Mouse (Mus musculus): ENCODE results near the gene Myh15. TPM values are rescaled to one million over a fixed set of nuclear protein-coding genes. Genes with fewer than 3 reads are reported as not detected.

Gene Myh15
- under 1 TPM; 0.44 to 0.77 (median 0.61) TPM for total RNA-seq (2022)

DNA sequence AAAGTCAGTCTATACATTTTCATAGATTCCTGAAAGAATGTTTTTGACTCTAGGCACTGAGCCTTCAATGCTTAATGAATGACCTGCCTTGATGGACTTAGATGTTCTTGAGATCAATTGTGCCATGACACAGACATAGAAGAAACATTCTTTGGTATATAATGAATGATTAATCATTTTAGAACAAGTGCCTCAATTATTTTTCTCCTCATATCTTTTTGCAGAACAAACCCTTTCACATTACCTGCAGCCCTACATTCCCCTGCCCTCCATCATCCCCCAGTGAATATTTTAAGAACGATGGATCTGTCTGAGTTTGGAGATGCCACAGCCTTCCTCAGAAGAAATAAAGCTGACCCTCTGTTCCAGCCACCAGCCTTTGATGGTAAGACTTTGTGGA, at the start of gene Myh15:
Gene Myh15 (plus strand): TSS at position 301 of the 400 bp plus-strand sequence.
- DNase-seq (ENCODE audit: low spot score in 2 of 2) = no peak

DNA sequence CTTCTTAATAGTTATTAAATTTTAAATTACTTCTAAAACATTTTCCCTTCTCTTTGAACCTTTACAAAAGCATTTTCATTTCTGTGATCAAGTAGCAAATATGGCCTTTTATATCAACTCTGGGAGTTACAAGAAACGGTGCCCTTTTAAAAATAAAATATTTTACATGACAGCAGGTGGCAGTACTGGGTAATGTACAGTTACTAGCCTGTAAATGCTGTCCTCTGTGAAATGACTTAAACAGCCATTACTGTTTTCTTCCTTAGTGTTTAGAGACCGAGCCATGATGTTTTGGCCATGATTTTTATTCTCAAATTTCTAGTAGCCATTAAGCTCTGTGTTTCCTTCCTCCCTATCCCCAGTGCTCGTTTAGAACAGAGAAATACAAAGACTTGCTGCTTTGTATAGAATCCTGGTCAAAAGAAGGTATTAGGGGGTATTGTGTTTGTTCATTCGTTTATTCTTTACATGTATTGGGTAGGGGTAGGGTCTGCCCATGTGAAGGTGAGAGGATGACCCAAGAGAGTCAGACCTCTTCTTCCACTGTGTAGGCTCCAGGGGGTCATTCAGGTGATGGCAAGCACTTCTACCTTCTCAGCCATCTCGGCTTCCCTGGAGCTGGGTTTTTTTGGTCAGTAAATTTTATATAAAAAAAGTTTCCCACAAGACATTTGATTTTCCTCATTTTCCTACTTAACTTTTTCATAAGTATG, 40.5 kb upstream of the Myh15 start:
- DNase-seq (ENCODE audit: low spot score in 2 of 2) = no peak

DNA sequence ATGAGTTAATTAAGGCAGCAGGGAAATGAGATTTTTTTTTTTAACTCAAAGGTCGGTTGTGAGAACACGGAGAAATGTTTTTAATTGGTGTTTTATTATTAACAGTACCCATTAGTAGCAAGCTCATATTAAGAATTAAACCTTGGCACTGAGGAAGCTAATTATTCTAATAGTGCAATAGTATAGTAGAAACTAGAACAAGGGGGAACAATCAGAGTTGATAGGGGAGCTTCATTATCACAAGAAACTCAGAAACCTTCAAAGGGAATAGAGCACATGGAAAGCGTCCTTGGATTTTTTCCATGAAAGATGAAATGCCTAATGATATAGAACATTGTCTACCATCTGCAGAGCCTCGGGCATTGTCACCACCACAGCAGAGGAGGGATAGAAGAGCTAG, 21.4 kb upstream of the Myh15 start:
- DNase-seq (ENCODE audit: low spot score in 2 of 2) = no peak

DNA sequence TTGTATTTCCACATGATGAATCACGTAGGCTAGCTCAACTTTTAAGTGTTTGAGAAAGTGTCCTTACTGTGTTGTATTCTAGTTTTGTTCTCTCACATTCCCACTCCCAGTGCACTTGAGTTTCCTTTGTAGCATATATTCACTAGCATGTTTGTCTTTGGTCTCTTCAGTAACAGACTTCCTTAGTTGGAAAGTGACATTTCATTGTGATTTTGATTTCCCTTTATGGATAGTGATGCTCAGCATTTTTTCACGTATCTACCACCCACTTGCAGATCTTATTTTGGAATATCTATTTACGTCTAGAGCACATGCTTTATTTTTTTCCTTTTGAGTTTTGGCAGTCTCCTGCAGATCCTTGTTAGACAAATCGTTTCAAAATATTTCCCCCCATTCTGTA, 19.5 kb upstream of the Myh15 start:
- no peak for DNase-seq (ENCODE audit: low spot score in 2 of 2)

DNA sequence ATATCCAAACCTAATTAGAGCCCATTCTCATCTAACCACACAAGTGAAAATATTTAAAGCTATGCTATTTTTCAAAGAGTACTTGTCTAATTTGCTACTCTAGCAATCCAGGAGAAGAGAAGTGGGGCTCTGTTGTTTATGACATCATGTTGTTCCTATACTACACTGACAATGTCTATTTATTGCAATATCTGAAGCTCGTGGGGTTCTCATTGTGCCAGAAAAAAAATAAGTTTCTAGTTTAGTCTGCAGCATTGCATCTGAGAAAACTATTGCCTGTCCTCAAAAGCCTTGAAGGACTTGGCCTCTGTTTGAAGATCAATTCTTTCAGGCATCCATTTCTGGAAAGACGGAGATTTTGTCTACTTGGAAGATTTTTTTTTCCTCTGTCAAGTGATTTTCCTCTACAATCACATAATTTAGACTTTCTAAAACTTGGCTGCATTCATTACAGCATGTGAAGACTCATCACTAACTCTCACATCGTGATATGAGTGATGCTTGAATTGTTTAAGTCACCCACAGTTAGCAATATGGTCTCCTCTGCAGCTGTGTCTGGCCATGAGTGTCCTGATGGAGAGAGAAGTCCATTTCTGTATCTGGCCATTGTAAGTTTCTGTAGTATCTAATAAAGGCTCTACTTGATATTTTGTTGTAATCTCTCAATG, 16.6 kb upstream of the Myh15 start:
- no peak for DNase-seq (ENCODE audit: low spot score in 2 of 2)

DNA sequence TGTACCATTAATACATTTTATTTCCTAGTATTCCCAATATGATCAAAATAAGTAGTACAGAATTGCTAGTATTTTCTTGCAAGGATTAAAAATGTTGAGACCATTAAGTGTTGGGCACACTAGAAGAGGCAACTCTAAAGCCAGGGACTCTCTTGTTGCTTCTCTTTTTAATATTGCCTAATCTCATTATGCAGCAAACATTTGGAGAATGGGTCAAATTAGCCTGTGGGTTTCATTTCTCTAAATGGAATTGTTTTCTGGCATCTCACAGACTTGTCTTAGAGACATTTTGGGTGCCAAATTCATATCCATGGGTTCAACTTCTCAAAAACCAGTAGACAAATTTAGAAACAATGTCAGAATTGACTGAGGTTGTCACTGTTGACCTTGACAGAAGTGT, 8.1 kb upstream of the Myh15 start:
- DNase-seq (ENCODE audit: low spot score in 2 of 2) = no peak

DNA sequence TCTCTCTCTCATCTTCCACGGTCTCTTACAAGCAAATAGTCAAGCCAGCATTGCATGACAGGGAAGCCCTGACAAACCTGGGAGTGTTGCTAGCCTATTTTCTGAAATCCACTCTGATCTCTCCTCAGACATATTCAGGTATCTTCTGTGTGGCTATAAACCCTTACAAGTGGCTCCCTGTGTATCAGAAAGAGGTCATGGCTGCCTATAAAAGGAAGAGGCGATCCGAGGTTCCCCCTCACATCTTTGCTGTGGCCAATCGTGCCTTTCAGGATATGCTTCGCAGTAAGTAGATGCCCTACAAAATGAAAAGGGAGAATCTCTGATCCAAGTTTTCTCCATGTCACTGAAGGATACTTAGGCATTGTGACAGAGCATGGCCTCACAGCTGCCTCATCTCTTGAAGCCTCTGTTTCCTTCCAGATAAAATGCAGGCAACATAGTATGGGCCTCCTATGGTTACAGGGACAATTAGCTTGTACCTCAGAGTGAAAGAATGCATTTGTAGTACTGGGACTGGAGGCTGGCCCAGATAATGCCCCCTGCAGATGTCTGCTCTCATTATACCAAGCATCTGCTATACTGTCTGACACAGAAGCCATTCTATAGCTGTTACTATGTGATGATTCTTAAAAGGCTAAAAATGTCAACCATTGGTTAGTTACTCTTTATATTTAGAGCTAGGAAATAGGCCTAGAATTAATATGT, 12.1 kb downstream of the Myh15 start:
- DNase-seq (ENCODE audit: low spot score in 2 of 2) = no peak

DNA sequence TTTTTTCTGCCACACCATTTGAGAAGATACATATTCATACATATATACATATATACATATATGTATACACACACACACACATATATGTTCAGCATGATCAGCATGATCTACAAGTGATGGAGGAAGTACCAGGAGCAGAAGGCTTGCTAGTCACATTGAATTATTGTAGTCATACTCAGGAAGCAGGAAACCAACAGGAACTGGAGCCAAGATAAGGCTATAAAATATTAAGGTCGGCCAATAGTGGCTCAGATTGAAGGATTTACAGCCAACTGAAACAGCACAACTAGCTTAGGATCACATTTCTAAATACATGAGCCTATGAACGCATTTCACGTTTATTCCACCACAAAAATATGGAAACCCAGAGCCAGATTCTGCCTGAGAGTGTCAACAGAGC, 14.0 kb downstream of the Myh15 start:
- no peak for DNase-seq (ENCODE audit: low spot score in 2 of 2)

DNA sequence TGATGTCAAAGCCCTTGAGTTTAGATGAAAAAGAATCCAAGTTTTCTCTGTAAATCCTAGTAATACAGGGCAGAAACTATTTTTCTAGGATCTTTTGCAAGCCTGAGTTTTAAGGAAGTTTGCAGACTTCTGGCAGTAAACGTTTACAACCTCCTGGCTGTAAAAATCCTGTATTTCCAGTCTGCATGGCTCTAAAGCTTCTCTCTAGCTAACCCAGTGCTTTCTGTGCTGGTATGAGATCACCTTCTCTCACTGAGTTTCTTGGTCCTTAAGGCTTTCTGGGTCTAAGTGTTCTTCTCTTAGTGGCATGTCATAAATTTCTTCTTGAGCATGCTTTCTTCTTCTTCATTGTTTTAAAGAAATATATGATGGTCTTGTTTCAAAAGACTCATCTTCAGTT, 70.7 kb downstream of the Myh15 start:
- no peak for DNase-seq (ENCODE audit: low spot score in 2 of 2)

DNA sequence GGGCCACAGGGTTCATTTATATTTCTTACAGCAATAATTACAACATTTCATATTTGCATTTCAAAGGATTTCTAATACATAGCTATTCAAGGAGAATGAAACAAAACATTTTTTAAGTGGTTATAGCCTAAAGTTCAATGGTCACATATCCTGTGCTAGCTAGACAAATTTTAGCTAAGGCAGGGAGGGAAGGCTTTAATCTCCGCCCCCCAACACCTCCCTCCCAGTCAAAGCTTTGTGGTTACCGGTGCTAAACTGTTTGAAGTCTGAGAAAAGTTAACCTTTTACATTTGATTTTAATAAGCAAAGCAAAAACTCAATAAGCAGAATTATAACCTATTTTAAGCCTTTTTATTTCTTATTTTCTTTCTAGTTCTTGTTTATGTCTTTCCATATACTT, 98.9 kb downstream of the Myh15 start:
- no peak for DNase-seq (ENCODE audit: low spot score in 2 of 2)

DNA sequence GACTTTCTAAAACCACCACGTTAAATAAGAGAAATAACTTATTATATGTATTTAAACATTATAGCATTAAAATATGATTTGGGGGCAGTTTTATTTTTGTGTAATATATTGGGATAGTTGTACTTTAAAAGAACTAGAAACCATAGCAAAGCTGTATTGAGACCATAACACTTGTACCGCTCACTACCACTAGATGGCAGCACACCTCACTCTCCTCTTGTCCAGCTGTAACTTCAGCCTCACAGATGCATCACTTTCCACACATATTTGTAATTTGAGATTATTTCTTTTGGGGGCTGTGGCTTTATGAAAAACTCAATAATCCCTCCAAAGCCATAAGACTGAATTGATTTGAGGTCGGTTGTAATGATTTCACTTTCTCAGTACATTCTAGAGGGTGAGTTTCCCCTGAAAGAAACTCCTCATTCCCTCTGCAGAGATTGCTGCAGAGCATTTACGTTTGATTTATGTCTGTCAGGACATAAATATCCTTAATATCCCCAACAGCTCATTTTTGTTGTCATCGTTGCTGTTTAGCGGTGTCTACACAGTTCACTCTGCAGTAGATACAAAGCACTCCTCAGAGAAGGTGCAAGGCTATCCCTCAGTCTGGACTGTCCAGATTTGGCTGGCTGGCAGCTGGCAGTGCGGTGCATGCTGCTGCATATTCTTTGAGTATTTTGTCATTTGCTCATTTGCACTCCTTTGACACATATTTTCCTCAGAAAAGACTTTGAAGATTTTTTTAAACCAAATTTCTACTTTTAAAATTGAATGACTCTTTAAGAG, 107.3 kb downstream of the Myh15 start:
- DNase-seq (ENCODE audit: low spot score in 2 of 2) = peak; percentile 19 to 30

DNA sequence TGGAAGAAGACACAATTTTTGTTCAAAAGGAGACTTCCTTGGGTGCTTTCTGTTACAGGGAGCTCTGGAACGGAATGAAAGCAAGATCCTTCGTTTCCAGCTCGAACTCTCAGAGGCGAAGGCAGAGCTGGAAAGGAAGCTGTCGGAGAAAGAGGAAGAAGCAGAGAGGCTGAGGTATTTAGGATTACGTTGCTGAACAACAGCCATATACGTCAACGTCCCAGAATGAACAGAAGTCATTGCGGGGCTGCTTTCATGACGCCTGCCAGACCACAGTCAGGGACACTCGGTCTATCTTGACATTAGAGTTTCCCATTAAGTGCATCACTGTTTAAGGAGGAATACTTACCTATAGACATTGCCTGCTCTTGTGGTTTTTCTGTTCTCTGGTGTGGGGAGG, 108.4 kb downstream of the Myh15 start:
- no peak for DNase-seq (ENCODE audit: low spot score in 2 of 2)

DNA sequence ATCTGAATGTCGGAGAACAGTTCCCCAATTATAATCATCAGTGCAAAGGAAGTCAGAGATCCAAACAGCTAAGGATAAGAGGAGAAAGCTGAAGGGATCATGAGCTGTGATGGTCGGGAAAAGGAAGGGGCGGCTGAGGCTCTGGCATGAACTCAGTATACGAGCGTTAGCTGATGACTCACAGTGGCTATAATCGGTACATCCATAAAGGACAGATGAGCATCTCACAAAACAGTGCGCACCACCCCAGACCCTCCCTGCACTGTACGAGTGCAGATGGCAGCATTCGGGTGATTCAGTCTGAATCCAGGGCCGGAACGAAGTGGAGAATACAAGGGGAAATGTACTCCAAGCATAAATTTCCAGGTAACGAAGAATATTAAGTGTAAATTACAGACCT, 110.0 kb downstream of the Myh15 start:
- DNase-seq (ENCODE audit: low spot score in 2 of 2) = peak in 1 of 2 experiments; percentile 34

DNA sequence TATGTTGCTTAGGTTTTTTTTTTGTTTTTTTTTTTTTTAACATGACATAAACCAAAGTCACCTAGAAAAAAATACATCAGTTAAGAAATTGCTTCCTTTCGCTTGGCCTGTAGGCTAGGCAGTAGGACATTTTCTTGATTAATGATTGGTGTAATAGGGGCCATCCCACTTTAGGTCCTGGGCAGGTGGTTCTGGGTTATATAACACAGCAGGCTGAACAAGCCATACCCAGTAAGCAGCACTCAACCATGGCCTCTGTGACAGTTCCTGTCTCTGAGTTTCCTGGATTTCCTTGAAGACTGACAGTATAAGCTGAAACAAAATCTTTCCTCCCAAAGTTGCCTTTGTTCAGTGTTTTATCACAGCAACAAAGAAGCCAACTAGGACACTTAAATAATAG, 117.8 kb downstream of the Myh15 start:
- no peak for DNase-seq (ENCODE audit: low spot score in 2 of 2)

DNA sequence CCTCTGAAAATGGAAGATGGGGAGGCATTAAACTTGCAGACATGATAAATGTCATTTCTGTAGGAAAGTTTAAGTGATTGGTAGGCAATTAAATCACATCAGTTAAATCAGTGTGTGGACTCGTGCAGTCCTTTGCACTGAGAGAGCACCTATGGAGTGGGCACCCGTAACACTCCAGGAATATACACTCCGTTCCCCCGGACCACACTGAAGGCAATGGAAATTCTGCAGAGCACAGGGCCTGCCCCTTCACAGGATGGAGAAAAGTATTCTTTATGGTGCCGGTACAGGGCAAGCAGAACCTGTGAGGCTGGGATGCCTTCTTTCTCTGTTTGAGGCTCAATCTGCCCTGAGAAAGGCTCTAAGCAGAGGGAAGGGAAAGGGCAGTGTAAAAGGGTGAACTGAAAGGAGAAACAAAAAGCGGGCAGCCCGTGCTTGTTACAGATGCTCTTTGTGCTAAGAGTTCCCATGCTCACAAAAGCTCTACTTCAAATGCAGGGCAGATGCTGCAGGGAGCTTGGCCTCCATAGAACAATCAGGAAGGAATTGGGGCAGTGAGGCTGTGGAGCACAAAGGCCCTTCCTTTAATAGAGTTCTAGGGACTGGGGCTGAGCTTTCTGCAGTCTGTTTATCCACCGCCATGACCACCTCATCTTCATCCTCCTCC, 118.6 kb downstream of the Myh15 start:
- DNase-seq (ENCODE audit: low spot score in 2 of 2) = peak in 1 of 2 experiments; percentile 31

DNA sequence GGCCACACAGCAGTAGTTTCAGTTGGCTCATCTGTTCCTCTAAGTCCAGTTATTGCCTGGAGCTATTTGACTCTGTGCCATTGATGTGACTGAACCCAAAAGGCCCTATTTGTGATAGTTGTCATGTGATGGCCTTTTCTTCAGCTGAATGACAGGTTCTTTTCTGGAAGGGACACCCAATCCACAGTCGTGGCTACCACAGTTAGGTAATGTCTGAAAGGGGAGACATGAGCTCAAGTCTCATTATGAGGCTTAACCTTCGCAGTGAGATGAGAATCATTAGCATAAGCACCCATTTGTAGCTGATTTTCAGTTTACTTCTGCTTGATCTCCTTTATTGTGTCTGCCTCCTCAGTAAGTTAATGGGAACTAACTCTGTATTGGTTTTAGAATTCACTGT, 136.2 kb downstream of the Myh15 start:
- no peak for DNase-seq (ENCODE audit: low spot score in 2 of 2)

DNA sequence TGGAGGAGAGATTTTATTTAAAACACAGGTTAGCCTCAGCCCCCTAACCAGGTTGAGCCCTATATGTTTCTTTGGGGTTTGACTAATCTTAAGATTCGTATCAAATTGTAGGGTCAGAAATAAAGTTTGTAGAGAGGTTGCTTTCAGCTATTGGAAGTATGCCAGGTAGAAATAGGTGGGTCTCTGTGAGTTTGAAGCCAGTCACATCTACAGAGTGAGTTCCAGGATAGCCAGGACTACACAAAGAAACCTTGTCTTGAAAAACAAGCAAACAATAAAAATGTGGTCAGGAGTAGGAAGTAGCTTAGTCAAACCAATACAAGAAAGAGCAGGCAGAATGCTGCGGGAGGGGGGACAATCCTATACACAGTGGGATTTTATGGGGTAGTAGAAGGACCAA, 136.7 kb downstream of the Myh15 start:
- no peak for DNase-seq (ENCODE audit: low spot score in 2 of 2)

DNA sequence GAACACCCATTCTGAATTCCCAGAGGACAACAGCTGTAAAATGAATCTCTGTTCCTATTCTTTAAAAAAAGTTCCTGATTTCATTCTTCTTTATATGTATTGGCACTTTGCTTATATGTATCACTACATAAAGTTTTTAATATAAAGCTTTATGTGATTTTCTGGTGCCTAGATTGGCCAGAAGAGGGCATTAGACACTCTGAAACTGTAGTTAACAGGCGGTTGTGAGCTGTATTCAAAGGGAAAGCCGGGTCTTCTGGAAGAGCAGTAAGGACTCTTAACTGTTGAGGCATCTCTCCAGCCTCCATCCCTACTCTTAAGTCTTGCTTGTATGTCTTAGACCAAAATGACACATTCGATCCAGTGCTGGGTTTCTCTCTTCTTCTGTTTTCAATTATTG, 139.0 kb downstream of the Myh15 start:
- no peak for DNase-seq (ENCODE audit: low spot score in 2 of 2)

DNA sequence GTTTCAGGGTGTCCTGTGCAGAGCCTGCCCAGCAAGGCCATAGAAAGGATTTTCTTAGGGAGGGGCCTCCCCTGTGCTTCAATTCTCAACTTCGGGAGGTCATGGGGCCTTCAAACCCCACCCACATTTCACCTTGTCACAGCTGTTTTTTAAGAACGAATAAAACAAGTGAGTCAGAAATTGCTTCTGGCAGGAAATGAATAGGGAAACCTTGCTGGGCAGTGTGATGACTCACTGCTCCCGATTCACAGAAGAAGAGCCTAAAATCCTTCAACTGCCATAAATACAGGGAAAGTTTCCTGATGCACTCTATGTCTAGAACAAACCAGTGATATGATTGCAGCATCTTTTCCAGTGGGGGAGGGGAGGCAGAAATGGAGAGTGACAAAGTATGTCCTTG, 140.7 kb downstream of the Myh15 start:
- peak in 1 of 2 experiments; percentile 10 for DNase-seq (ENCODE audit: low spot score in 2 of 2)

DNA sequence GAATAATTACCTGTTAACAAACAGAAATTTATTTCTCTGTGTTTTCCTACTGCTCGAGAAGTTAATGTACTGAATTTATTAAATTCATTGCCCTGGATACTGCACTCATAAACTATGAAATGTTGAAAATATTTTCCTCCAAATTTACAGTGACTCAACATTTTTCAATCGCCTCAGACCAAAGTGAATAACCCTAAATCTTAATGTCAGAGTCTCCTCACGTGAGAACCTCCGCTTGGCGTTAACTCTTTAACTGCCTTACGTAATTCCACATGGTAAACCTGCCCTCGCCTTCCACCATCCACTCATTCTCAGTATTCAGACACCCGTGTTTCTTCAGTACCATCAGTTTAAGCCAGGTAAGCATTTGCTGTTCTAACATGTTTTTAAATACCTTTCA, 166.4 kb downstream of the Myh15 start:
- DNase-seq (ENCODE audit: low spot score in 2 of 2) = no peak

DNA sequence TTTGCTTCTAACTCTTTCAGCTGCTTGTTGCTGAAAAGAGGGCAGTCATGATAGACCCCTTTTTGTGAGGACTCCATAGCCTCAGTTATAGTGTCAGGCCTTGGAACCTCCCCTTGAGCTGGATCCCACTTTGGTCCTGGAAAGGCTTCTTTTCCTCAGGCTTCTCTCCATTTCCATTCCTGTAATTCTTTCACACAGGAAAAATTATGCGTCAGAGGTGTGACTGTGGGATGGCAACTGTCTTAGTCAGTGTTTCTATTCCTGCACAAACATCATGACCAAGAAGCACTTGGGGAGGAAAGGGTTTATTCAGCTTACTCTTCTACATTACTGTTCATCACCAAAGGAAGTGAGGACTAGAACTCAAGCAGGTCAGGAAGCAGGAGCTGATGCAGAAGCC, 186.2 kb downstream of the Myh15 start:
- DNase-seq (ENCODE audit: low spot score in 2 of 2) = peak in 1 of 2 experiments; percentile 7
